Mouse (Mus musculus): Measurements from ENCODE around the gene Dap3. TPM values are rescaled to one million over a fixed set of nuclear protein-coding genes. Genes with fewer than 3 reads are reported as not detected.

Dap3 gene
- polyA plus RNA-seq, 2 experiments = 55.2 to 102 TPM

DNA sequence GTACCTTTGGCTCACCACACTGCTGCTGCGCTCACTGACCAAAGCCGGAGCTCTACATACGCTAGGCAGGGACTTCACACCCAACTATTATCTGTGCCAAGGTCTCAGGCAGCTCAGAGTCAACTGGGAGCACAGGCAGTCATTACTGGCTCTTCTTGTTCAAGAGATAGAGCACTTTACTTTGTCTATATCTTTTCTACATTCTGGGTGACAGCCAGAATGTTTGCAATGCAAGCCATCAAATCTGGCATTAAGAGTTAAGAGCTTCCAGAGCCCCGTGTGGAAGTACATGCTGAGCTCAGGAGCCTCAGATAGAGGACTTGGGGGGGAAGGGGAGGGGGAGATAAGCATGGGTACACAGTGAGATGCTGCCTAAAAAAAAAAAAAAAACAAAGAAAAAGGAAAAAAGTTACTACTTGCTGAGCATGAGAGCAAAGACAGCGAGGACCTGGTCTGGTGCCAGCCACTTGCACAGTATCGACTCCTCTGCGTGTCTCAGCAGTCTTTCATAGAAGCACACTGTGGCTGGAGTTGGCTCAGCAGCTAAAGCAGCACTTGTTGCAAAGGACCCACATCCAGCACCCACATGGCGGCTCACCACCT lies 26.9 kb downstream of the Dap3 start:
- ATAC-seq (ENCODE audit: insufficient read depth) = no peak
- no peaks in the 10 kb centered on the region for H3K4me1 ChIP-seq (replicated peaks; ENCODE audit: control insufficient read depth in 2 of 2, insufficient read depth in 2 of 2, low read length in 1 of 2)
- 71% methylated on average over 8 of the region's 8 CpGs for WGBS (ENCODE audit: insufficient replicate concordance)

DNA sequence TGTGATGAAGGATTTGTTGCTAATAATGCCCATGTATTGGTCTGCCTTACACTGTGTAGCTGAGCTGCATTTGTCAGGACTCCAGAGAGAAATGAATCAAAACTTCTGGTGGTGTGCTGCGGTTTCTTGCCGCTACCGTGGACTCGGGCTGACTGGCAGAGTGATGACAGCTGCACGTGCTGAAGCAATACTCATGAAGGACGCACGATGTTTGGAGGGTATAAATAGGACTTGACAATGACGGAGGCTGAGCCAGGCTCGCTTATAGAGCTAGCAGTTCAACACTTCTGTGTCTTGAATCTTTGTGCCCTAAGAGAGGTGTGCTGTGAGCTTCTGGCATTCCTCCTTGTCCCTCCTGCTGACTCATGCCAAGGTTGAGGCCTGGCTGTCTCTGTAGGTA lies 29.6 kb downstream of the Dap3 start:
- H3K9ac ChIP-seq (replicated peaks) = no peak overlapping the region
- no peak overlapping the region for H3K27ac ChIP-seq
- DNase-seq (ENCODE audit: low read depth in 3 of 3, low spot score in 3 of 3) = no peak
- 88% methylated on average over 9 of the region's 9 CpGs for WGBS (ENCODE audit: insufficient replicate concordance)
- TF ChIP-seq EP300 (IDR thresholded peaks at IDR 0.05; ENCODE audit: low read depth) = no peak
- TF ChIP-seq CTCF (IDR thresholded peaks at IDR 0.05; ENCODE audit: low read depth) = no peak
- no peaks in the 10 kb centered on the region for H3K27me3 ChIP-seq (ENCODE audit: control insufficient read depth, insufficient read depth, low read length)
- no peak overlapping the region for H3K4me2 ChIP-seq (ENCODE audit: low read depth)
- H3K4me1 ChIP-seq (replicated peaks; ENCODE audit: control insufficient read depth in 2 of 2, insufficient read depth in 2 of 2, low read length in 1 of 2) = no peaks in the 10 kb centered on the region
- no peaks in the 10 kb centered on the region for H3K9me3 ChIP-seq (ENCODE audit: control insufficient read depth, low read length)
- peaks cover 23% of the 10 kb centered on the region for H3K36me3 ChIP-seq (replicated peaks; ENCODE audit: control insufficient read depth, insufficient read depth, low read depth)
- no peak for ATAC-seq (ENCODE audit: insufficient read depth)
- H3K4me3 ChIP-seq (ENCODE audit: insufficient read depth in 1 of 2, low read depth in 2 of 2, low read length in 2 of 2) = no peak overlapping the region

More for the DNA sequence above, 26.9 kb downstream of the Dap3 start:
- TF ChIP-seq EP300 (IDR thresholded peaks at IDR 0.05; ENCODE audit: low read depth) (no peak), CTCF (IDR thresholded peaks at IDR 0.05; ENCODE audit: low read depth) (no peak)
- no peak overlapping the region for H3K4me3 ChIP-seq (ENCODE audit: insufficient read depth in 1 of 2, low read depth in 2 of 2, low read length in 2 of 2)
- no peak overlapping the region for H3K9ac ChIP-seq (replicated peaks)
- H3K4me2 ChIP-seq (ENCODE audit: low read depth) = no peak overlapping the region
- DNase-seq (ENCODE audit: low read depth in 3 of 3, low spot score in 3 of 3) = no peak
- H3K36me3 ChIP-seq (replicated peaks; ENCODE audit: control insufficient read depth, insufficient read depth, low read depth) = peaks cover 36% of the 10 kb centered on the region
- no peaks in the 10 kb centered on the region for H3K9me3 ChIP-seq (ENCODE audit: control insufficient read depth, low read length)
- H3K27ac ChIP-seq = no peak overlapping the region
- no peaks in the 10 kb centered on the region for H3K27me3 ChIP-seq (ENCODE audit: control insufficient read depth, insufficient read depth, low read length)

DNA sequence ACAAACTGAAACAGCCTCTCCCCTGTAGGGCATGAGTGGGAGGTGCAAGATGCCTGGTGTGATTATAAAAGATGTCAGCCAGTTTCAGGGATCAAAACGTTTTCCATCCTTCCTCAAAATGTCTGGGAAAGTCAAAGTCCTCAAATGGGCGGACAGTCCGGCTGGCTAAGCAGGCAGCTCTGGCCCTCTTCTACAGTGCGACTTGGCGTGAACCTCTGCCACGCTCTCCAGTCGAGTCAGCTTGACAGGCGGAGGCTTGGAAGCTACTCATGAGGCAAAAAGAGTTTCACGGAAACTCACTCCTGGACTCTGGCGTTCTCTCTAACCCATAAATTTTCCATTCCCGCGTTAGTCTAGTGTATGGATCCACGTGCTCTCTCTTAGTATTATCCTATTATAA lies 32.0 kb downstream of the Dap3 start:
- WGBS (ENCODE audit: insufficient replicate concordance) = 71% methylated on average over 13 of the region's 13 CpGs
- Histone ChIP-seq H3K9me3 (ENCODE audit: control insufficient read depth, low read length) (no peaks in the 10 kb centered on the region), H3K27ac (no peak overlapping the region), H3K4me3 (ENCODE audit: insufficient read depth in 1 of 2, low read depth in 2 of 2, low read length in 2 of 2) (no peak overlapping the region), H3K27me3 (ENCODE audit: control insufficient read depth, insufficient read depth, low read length) (no peaks in the 10 kb centered on the region), H3K36me3 (replicated peaks; ENCODE audit: control insufficient read depth, insufficient read depth, low read depth) (peaks cover 18% of the 10 kb centered on the region), H3K4me1 (replicated peaks; ENCODE audit: control insufficient read depth in 2 of 2, insufficient read depth in 2 of 2, low read length in 1 of 2) (peaks cover 3 to 6% of the 10 kb centered on the region in 2 experiments; a peak in 1 of 4 replicates), H3K9ac (replicated peaks) (no peak overlapping the region), H3K4me2 (ENCODE audit: low read depth) (no peak overlapping the region)
- no peak for TF ChIP-seq CTCF (IDR thresholded peaks at IDR 0.05; ENCODE audit: low read depth)
- no peak for TF ChIP-seq EP300 (IDR thresholded peaks at IDR 0.05; ENCODE audit: low read depth)
- ATAC-seq (ENCODE audit: insufficient read depth) (no peak), DNase-seq (ENCODE audit: low read depth in 3 of 3, low spot score in 3 of 3) (no peak)

DNA sequence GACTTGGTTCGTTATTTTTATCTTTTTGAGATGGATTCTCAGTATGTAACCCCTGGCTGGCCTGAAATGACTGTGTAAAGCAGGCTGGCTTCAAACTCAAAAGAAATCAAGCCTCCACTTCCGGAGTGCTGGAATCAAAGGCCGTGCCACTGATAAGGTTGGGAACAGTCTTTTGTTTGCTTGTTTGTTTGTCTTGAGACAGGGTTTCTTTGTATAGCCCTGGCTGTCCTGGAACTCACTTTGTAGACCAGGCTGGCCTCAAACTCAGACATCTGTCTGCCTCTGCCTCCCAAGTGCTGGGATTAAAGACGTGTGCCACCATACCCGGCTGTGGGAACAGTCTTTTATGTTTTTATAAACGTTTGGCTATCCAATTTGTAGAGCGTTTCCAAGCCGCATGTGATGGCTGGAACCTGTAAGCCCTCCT lies 36.6 kb downstream of the Dap3 start:
- H3K36me3 ChIP-seq (replicated peaks; ENCODE audit: control insufficient read depth, insufficient read depth, low read depth) = peaks cover 11% of the 10 kb centered on the region
- TF ChIP-seq CTCF (IDR thresholded peaks at IDR 0.05; ENCODE audit: low read depth) (no peak), EP300 (IDR thresholded peaks at IDR 0.05; ENCODE audit: low read depth) (no peak)
- ATAC-seq (ENCODE audit: insufficient read depth) (no peak), DNase-seq (ENCODE audit: low read depth in 3 of 3, low spot score in 3 of 3) (no peak)
- H3K4me3 ChIP-seq (ENCODE audit: insufficient read depth in 1 of 2, low read depth in 2 of 2, low read length in 2 of 2) = peak overlapping the region; percentile 76
- peak overlapping the region; percentile 92 for H3K4me2 ChIP-seq (ENCODE audit: low read depth)
- H3K27me3 ChIP-seq (ENCODE audit: control insufficient read depth, insufficient read depth, low read length) = no peaks in the 10 kb centered on the region
- peaks cover 3 to 9% of the 10 kb centered on the region in 2 experiments; a peak in 1 of 4 replicates for H3K4me1 ChIP-seq (replicated peaks; ENCODE audit: control insufficient read depth in 2 of 2, insufficient read depth in 2 of 2, low read length in 1 of 2)
- peak overlapping the region; percentile 29; the same call in 1 of the 2 replicates for H3K27ac ChIP-seq
- peak overlapping the region; percentile 64 for H3K9ac ChIP-seq (replicated peaks)
- H3K9me3 ChIP-seq (ENCODE audit: control insufficient read depth, low read length) = no peaks in the 10 kb centered on the region
- 22% methylated on average over 8 of the region's 8 CpGs for WGBS (ENCODE audit: insufficient replicate concordance)

DNA sequence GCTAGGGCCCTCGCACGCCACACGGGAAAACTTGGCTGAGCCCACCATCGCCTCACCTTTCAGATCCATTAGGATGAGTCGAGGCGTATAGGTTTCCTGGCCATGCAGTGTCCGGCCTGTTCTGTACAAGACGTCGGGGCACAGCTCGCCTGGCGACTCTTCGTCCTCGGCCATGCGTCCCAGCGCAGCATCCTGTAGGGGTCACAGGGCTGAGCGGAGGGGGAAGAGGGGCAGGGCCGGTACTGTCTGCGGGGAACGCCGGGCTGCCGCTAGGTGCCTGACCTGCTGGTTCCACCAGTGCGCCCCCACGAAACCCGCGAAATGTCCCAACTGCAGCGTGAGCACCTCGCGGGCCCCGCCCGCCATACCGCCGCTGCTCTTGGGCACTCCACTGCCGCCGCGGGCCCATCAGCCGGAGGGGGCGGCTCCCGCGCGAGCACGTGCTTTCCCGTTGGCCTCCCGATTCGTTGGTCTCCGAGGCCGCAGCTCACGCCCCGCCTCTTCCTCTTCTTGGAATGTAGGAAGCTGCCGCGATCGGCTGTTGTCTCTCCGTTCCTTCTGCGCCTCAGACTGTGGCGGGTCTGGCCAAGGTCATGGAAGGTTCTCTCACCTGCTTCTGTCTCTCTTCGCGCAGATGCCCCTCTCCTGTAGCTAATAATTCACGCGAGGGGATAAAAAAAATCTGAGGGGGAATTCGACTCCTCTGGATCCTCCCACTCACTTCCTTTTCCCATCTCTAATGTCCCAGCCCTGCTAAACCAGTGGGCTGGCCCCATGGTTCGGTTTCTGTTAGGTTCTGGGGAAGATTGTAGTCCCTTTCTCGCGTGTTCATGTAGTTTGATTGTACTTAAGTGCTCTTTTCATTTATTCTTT lies 37.2 kb downstream of the Dap3 start, which contains the start of gene Msto1:
TSS of gene Msto1 (minus strand) at position 489 of the 873 bp plus-strand sequence.
- H3K4me3 ChIP-seq (ENCODE audit: insufficient read depth in 1 of 2, low read depth in 2 of 2, low read length in 2 of 2) = peak within 1 kb of the TSS; percentile 76
- no peak for TF ChIP-seq EP300 (IDR thresholded peaks at IDR 0.05; ENCODE audit: low read depth)
- 0 out of 2 replicates have a peak, but pooled peaks have one; percentile 24 for TF ChIP-seq CTCF (IDR thresholded peaks at IDR 0.05; ENCODE audit: low read depth)

More for the DNA sequence above, 37.2 kb downstream of the Dap3 start, which contains the start of gene Msto1:
- peak; percentile 98 for ATAC-seq (ENCODE audit: insufficient read depth)
- no peaks in the 10 kb centered on the region for H3K27me3 ChIP-seq (ENCODE audit: control insufficient read depth, insufficient read depth, low read length)
- WGBS (ENCODE audit: insufficient replicate concordance) = under 1% methylated on average over 62 of the region's 62 CpGs
- peaks cover 3 to 9% of the 10 kb centered on the region in 2 experiments; a peak in 1 of 4 replicates for H3K4me1 ChIP-seq (replicated peaks; ENCODE audit: control insufficient read depth in 2 of 2, insufficient read depth in 2 of 2, low read length in 1 of 2)
- DNase-seq (ENCODE audit: low read depth in 3 of 3, low spot score in 3 of 3) = peak; percentile 87 to 89 (median 88)
- H3K9me3 ChIP-seq (ENCODE audit: control insufficient read depth, low read length) = no peaks in the 10 kb centered on the region
- H3K9ac ChIP-seq (replicated peaks) = peak within 1 kb of the TSS; percentile 64
- peaks cover 16% of the 10 kb centered on the region for H3K36me3 ChIP-seq (replicated peaks; ENCODE audit: control insufficient read depth, insufficient read depth, low read depth)
- peak within 1 kb of the TSS; percentile 29 for H3K27ac ChIP-seq
- peak within 1 kb of the TSS; percentile 92 for H3K4me2 ChIP-seq (ENCODE audit: low read depth)

Measured in liver, embryonic 14.5 days (tissue).